Mouse (Mus musculus): ENCODE measurements around the gene Aff3.
A peak's percentile ranks its signal among the peaks of the same experiment; 100 is the strongest.
"Not testable (repeated sequence)": the region's sequence is repeated elsewhere in the genome, so short reads cannot be mapped to it uniquely, and the experiment has no call there.

Gene Aff3

GRCm38 (mm10) chr1:38439751-38440470 is 224.8 kb downstream of the Aff3 start:
- DNase-seq (ENCODE audit: low read depth), result no peak

- DNase-seq (ENCODE audit: low read depth), result no peak
These were observed 226.3 kb downstream of the Aff3 start for GRCm38 (mm10) chr1:38438447-38438846.

DNA sequence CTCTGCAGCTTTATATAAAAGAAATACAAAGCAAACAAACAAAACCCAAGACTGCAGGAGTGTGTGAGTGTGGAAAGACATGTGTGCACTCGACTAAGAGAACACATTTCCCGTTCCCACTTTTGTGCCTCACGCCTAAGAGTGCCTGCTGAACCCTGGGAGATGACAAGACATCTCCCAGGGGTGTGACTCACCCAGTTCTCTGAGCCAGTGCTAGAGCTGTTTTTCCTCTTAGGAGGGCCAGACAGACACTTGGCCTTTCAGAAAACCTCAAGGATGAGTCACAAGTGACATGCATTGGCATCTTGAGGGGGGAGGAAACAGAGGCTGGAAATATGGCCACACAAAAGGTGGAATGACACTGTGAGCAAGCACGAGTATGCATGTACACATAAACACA is 227.1 kb downstream of the Aff3 start:
- peak; percentile 64 for DNase-seq (ENCODE audit: low read depth)

DNA sequence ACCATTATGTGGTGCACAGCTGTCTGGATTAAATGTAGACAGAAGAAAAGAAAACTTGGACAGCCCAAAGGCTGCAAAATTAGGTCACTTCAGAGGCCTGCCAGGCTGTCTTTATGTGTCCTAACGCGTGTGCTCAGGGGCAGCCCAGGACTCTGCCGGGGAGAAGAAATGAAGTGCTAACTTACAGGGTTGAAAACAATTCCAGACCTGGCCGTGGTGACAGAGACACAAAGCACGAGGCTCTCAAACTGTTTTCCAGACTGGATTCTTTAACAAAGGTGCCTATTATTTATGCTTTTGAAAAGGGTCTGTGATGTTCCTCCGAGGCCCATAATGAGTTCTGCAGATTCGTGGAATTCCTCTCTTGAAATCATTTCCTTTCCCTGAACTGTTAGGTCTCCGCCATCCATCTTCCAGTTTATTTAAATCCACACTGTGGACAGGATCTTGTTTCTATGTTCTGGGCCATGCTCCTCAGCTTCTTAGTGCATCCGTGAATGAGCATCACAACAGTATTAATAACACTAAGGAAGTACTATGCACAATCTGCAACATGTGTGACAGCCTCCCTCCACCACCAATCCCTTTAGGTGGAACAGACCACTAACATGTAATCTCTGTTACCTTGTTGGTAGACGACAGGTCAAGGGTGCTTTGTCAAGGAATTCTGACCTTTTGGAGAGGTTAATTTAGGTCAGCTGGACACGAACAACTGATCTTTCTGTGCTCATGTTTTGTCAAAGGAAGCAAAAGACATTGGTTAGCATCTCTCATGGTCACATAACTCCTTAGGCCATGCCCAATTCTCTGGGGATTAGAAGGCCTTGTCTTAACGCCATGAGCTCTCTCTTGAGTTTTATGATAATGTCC is 228.0 kb downstream of the Aff3 start:
- DNase-seq (ENCODE audit: low read depth), result no peak

DNA sequence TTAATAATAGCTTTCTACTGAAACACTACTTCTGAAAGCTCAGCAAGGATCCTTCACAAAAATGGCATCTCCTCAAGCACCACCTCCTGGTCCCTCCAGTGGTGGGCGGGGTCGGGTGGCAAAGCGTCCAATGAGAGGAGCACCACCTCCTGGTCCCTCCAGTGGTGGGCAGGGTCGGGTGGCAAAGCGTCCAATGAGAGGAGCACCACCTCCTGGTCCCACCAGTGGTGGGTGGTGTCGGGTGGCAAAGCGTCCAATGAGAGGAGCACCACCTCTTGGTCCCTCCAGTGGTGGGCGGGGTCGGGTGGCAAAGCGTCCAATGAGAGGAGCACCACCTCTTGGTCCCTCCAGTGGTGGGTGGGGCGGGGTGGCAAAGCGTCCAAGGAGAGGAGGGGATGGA is 234.4 kb downstream of the Aff3 start:
- DNase-seq (ENCODE audit: low read depth), result not testable (repeated sequence)

- DNase-seq (ENCODE audit: low read depth), result no peak
These were observed 235.8 kb downstream of the Aff3 start for GRCm38 (mm10) chr1:38428708-38429683.

GRCm38 (mm10) chr1:38422921-38423320 is 241.8 kb downstream of the Aff3 start:
- DNase-seq (ENCODE audit: low read depth), result no peak

GRCm38 (mm10) chr1:38419331-38419730 is 245.4 kb downstream of the Aff3 start:
- DNase-seq (ENCODE audit: low read depth), result no peak

DNA sequence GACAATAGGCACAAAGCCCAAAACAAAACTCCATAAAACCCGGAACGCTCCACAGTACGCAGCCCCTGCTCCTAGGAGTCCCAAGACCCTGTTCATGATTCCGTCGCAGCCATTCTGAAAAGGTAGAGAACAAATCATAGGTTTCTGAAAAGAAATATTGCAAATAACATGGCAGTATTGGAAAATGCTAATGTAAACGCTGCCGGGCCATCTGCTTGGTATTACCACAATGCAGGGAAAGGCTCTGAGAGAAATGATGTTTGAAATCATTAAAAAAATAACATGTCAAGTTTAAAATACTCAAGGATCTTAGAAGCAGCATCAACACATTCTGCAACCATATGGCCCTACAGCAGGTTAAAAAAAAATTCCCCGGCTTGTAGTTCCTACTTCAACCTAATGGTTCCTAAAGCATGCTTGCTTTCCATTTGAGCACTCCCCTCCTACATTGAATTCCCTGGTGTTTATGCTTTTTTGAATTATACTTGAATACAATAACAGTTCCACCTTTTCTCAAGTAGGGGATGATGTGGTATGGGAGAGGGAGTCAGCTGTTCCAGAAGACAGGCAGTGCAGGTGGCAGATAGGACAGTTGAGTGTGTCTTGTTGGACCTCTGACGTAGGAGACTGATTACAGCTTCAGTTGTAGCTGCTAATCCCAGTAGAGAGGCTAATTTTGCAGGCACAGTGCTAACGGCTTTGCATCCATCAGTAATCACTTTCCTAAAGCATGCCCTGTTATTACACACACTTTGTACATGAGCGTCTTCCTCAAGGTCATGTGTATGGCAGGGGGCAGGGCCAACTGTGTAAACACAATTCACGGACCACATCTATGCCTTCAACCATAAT is 246.3 kb downstream of the Aff3 start:
- DNase-seq (ENCODE audit: low read depth), result no peak

GRCm38 (mm10) chr1:38417196-38417595 is 247.6 kb downstream of the Aff3 start:
- DNase-seq (ENCODE audit: low read depth), result no peak

DNA sequence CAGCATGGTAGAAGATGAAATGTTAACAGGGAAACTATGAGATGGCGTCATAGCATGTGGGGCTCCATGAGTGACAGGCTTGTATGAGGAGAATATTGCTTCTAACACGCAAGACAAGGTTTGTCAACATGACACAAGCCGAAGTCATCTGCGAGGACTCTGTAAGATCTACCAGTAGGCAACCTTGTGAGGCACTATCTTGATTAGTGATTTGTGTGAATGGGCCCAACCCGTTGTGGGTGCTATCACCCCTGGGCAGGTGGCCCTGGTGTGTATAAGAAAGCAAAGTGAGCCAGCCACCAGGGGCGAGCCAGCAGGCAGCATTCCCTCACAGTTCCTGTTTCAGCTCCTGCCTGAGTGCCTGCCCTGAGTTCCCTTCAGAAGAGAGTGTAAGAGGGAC is 249.2 kb downstream of the Aff3 start:
- no peak for DNase-seq (ENCODE audit: low read depth)

GRCm38 (mm10) chr1:38411106-38411505 is 253.6 kb downstream of the Aff3 start:
- DNase-seq (ENCODE audit: low read depth), result no peak

- DNase-seq (ENCODE audit: low read depth), result no peak
These were observed 254.3 kb downstream of the Aff3 start for GRCm38 (mm10) chr1:38410457-38410856.

GRCm38 (mm10) chr1:38408241-38408640 is 256.5 kb downstream of the Aff3 start:
- DNase-seq (ENCODE audit: low read depth), result no peak

DNA sequence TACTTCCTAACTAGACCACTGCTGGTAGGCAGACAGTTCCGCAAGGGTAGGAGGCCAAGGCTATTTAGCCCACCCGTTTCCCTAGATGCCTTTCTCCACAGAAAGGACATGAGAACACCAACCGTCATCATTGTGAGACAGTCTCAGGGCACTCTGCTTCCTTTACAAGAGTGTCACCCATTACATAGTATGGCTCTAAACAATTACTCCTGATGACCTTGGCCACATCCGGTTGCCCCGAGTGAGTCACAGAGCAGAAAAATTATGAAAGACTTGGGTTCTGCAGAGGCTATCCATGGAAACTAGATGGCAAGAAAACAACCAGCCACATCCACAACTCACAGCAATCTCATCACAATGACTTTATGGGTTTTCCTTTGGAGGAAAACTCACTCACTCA is 261.0 kb downstream of the Aff3 start:
- DNase-seq (ENCODE audit: low read depth), result no peak

GRCm38 (mm10) chr1:38401856-38402255 is 262.9 kb downstream of the Aff3 start:
- DNase-seq (ENCODE audit: low read depth), result peak; percentile 43

DNA sequence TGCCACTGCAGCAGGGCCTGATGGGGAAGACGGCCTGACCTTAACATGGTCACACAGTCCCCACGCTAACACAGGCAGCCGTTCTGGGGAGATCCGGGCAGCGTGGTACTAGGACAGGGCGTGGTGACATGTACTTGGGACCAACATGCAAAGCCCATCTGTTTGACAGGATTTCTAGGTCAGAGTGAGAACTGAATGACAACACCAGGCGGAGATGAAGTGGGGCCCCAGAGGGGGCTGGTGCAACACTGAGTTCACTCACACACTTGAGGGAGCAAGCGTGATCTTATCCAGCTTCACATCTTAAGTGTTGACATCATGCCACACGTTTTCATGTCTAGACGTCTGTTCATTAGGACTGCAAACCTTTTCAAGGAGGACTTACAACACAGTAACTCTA is 265.5 kb downstream of the Aff3 start:
- no peak for DNase-seq (ENCODE audit: low read depth)

- DNase-seq (ENCODE audit: low read depth), result no peak
These were observed 266.2 kb downstream of the Aff3 start for GRCm38 (mm10) chr1:38398566-38398965.

- no peak for DNase-seq (ENCODE audit: low read depth)
These were observed 269.5 kb downstream of the Aff3 start for GRCm38 (mm10) chr1:38395194-38395681.

- DNase-seq (ENCODE audit: low read depth), result no peak
These were observed 270.3 kb downstream of the Aff3 start for GRCm38 (mm10) chr1:38394493-38394892.

DNA sequence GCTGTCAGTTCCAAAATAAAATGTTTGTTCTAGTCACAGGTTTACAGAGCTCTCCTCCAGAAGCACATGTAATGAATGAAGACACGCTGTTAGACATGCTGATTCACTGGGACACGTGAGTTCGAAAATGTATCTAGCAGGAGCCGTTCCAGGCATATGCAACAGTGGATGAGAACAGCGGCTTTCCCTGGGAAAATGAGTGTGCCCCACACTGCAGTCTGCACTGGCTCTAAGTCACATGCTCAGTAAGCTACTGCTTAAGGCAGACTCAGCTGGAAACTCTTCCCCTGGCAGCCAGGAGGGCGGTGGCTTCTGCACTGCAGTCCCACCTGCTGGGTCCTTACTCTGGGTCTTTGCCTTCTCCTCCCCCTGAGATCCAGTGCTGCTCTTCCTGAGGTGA is 271.2 kb downstream of the Aff3 start:
- peak; percentile 83 for DNase-seq (ENCODE audit: low read depth)
